Mouse (Mus musculus) kidney, embryonic 15.5 days (tissue): ENCODE measurements at regions not wholly inside any gene's neighbourhood (a gene's known extent, or its start where the extent isn't known, plus 50 kb on each side); places are given as distances from the start of the nearest gene placed in this dataset.

ENCODE experiments used
- ATAC-seq: fragments of 200-750 bp; cut with Nextera tagmentation; replicated peaks from 2 replicates; pipeline ENCODE4 v1.8.0; 2017; ENCODE audit warnings: moderate TSS enrichment; ENCODE audit not compliant: low FRiP score
- H3K27ac ChIP-seq: fragments of 300-500 bp; sonication (generic); 2 replicates; pipeline ENCODE4 v1.5.1; 2015; ENCODE audit warnings: mild to moderate bottlenecking, inconsistent platforms
- H3K27me3 ChIP-seq: fragments of 300-500 bp; sonication (generic); 2 replicates; pipeline ENCODE4 v1.6.1; 2015; ENCODE audit warnings: inconsistent platforms
- H3K36me3 ChIP-seq: fragments of 300-500 bp; sonication (generic); 2 replicates; pipeline ENCODE4 v1.6.1; 2015; ENCODE audit warnings: inconsistent platforms
- H3K4me1 ChIP-seq: fragments of 300-500 bp; sonication (generic); 2 replicates; pipeline ENCODE4 v1.6.1; 2015; ENCODE audit warnings: inconsistent platforms
- H3K4me2 ChIP-seq: fragments of 300-500 bp; sonication (generic); 2 replicates; pipeline ENCODE4 v1.6.1; 2015; ENCODE audit warnings: moderate library complexity, mild to moderate bottlenecking, inconsistent platforms
- H3K4me3 ChIP-seq: fragments of 300-500 bp; sonication (generic); replicated peaks from 2 replicates; pipeline ENCODE4 v1.5.1; 2015; ENCODE audit warnings: mild to moderate bottlenecking, inconsistent platforms
- H3K9ac ChIP-seq: fragments of 300-500 bp; sonication (generic); 2 replicates; pipeline ENCODE4 v1.6.1; 2015; ENCODE audit warnings: mild to moderate bottlenecking, inconsistent platforms
- H3K9me3 ChIP-seq: fragments of 300-500 bp; sonication (generic); replicated peaks from 2 replicates; pipeline ENCODE4 v1.6.1; 2016; ENCODE audit warnings: inconsistent platforms
- WGBS: fragments of 180-500 bp; shearing (Covaris S2); methylation state at CpG from one replicate; pipeline ENCODE4 v1.1.7; 2015; ENCODE audit warnings: mixed read lengths; 5-methylcytosine and 5-hydroxymethylcytosine counted together

DNA sequence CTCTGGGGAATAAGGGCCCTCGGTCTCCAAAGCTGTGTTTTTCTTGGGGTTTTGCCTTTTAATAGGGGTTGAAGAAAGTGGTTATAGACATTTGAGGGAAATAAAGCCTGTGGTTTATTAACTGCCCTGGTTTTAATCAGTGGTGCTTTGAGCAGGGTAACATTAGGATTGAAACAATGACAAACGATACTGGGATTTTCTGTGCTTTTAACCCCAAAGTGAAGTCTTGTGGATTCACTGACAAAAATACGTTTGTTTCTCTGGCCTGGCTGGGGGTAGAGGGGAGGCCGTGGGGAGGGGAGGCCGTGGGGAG lies 157.0 kb downstream of the Gas1 start:
- 26% methylated on average over 5 of the region's 5 CpGs for WGBS
- no peak for ATAC-seq
- peak overlapping the region; percentile 58; the same call in 1 of the 2 replicates for H3K27ac ChIP-seq
- no peaks in the 10 kb centered on the region for H3K9me3 ChIP-seq
- H3K9ac ChIP-seq: no peak overlapping the region
- H3K36me3 ChIP-seq: no peaks in the 10 kb centered on the region
- no peak overlapping the region for H3K4me2 ChIP-seq
- H3K4me1 ChIP-seq: peaks cover 18% of the 10 kb centered on the region
- no peaks in the 10 kb centered on the region for H3K27me3 ChIP-seq
- no peak overlapping the region for H3K4me3 ChIP-seq

DNA sequence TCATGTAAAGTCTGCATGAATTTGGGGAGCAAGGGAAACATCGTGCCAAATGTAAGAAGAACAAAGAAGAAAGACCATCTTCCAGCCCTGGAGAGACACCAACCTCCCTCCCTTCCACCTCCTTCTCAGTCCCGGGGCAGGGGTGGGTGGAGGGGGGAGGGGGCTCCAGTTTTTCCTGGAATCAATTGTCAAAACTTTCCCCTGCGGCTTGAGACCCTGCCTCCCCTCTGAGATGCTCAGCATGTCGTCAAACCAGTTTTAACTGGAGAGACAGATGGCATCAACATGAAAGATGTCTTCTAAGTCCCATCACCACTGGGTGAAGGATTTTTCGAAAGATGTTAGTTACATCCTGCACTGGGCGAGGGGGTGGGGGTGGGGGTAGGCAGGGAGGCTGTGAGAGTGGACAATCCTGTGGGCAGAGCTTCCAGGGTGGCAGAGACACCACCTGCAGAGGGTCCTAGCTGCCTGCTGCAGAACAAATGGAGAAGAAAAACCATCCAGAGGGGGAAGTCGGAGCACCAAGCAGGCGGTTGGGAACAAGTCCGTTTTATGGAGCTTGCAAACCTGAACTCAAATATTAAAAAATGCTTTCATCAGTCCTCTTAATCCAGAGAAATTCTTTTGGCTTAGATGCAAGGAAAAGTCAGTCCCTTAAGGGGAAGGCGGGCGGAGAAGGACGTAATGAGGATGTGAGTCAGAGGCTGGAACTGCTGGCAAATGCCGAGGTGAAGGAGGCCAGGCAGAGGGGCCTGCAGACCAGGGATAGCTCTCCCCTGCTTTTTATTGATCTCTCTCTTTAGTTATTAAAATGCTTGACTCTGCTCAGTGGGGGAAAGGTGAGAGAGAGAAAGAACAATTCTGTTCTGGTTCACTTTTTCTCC lies 157.6 kb downstream of the Gas1 start:
- Histone ChIP-seq H3K36me3 (no peaks in the 10 kb centered on the region), H3K9ac (no peak overlapping the region), H3K27me3 (no peaks in the 10 kb centered on the region), H3K4me1 (peaks cover 18% of the 10 kb centered on the region), H3K27ac (peak overlapping the region; percentile 58; the same call in 1 of the 2 replicates), H3K9me3 (no peaks in the 10 kb centered on the region), H3K4me2 (no peak overlapping the region), H3K4me3 (no peak overlapping the region)
- WGBS: 19% methylated on average over 13 of the region's 13 CpGs
- ATAC-seq: no peak

DNA sequence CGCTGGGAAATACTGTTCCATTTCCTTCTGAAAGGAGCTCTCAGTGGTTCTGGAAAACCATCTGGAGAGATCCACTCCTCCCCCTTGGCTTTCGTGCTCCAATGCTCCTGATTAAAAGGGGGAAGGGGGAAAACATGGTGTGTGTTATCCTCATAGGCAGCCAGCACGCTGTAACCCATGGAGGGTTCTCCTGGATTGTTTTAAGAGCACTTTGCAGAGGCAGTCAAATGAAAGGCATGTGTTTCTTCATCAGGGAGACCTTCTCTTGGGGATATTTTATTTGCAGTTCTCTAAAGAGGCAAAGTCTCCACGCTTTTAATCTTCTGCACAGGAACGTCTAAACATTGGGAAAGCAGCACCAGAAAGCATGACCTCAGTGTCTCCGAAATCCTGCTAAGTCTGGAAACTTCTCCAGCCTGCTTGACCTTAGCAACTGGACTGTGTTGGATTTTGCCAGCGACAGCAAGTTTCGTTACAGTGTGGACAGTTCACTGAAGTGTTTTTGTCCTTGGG lies 161.3 kb downstream of the Gas1 start:
- H3K4me3 ChIP-seq: no peak overlapping the region
- peaks cover 18% of the 10 kb centered on the region for H3K4me1 ChIP-seq
- peak overlapping the region; percentile 0; the same call in 1 of the 2 replicates for H3K27ac ChIP-seq
- no peaks in the 10 kb centered on the region for H3K27me3 ChIP-seq
- 49% methylated on average over 8 of the region's 8 CpGs for WGBS
- no peak overlapping the region for H3K4me2 ChIP-seq
- H3K36me3 ChIP-seq: no peaks in the 10 kb centered on the region
- no peaks in the 10 kb centered on the region for H3K9me3 ChIP-seq
- no peak overlapping the region for H3K9ac ChIP-seq
- no peak for ATAC-seq

DNA sequence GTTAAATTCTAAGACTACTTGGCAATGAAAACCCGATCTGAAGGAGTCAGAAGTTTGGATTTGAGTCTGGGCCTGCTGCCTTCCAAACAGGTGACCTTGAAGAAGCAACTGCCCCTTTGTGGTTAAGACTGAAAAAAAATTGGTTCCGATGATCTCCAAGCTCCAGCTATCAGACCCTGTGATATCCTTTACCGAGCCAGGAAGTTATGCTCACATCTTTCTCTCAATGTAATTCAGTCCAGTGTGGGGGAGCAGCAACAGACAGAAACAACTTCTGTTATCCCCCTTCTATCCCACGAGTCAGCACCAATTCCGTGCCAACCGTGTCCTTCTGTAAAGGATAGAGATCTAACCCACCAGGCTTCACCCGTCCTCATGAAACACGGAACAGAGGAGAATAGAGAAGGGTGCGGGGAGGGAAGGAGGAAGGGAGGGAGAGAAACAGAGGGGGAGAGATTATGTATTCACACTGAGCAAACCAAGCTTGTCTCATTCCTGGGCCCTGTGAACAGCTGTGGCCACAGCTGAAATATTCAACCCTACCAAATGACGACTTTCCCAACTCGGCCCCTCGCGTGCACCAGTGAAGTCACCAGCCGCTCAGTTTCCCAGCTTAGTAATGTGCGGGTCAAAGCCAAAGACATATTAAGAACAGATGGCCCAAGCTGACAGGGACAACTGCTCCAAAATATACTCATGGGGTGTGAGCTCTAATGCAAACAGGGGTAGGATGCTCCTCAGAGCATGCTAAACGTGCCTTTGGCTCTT lies 164.9 kb downstream of the Gas1 start:
- Histone ChIP-seq H3K4me1 (peaks cover 21% of the 10 kb centered on the region), H3K9ac (no peak overlapping the region), H3K4me2 (no peak overlapping the region), H3K27me3 (no peaks in the 10 kb centered on the region), H3K9me3 (no peaks in the 10 kb centered on the region), H3K36me3 (no peaks in the 10 kb centered on the region), H3K27ac (no peak overlapping the region), H3K4me3 (no peak overlapping the region)
- 0 out of 2 replicates have a peak, but pooled peaks have one; percentile 53 for ATAC-seq
- 77% methylated on average over 16 of the region's 16 CpGs for WGBS

DNA sequence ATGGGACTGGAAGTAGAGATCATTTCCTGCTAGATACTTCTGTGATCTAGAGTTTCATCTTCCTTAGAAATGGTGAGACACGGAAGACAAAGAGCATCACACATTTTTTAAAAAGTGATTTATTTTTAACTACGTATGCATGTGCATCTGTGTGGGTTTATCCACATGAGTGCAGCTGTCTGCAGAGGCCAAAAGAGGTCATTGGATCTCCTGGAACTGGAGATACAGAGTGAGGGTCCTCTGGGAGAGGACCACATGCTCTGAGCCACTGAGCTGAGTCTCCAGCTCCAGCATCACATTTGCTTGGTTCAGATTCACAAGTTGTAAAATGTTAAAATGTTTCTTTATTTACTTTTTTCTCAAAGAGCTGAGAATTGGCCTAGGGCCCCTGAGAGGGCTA lies 166.1 kb downstream of the Gas1 start:
- Histone ChIP-seq H3K4me2 (no peak overlapping the region), H3K36me3 (no peaks in the 10 kb centered on the region), H3K4me1 (peaks cover 20% of the 10 kb centered on the region), H3K4me3 (no peak overlapping the region), H3K27ac (no peak overlapping the region), H3K9ac (no peak overlapping the region), H3K9me3 (no peaks in the 10 kb centered on the region), H3K27me3 (no peaks in the 10 kb centered on the region)
- ATAC-seq: no peak
- 70% methylated on average over 2 of the region's 2 CpGs for WGBS

DNA sequence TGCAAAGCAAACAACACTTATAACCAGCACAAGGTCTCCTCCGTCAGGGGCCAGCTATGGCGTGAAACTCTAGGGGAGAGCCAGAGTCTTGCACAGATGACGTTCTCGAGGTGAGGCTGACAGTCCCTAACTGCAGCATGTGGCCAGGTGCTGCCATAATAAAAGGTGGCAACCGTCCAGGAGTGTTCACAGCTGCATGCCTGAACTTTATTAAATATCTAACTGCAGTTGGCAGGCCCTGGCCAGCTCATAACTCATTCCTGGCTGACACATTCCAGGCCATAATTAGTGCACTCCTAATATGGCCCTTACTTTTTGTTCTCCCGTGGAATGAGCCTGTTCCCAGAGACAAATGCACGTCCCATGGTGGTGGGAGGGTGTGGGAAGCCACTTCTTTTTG lies 169.6 kb downstream of the Gas1 start:
- H3K27ac ChIP-seq: 0 out of 2 replicates have a peak overlapping the region, but pooled peaks have one; percentile 22
- no peaks in the 10 kb centered on the region for H3K27me3 ChIP-seq
- WGBS: 19% methylated on average over 7 of the region's 7 CpGs
- ATAC-seq: peak; percentile 54; the same call in 1 of the 2 replicates
- peaks cover 11% of the 10 kb centered on the region for H3K4me1 ChIP-seq
- H3K36me3 ChIP-seq: no peaks in the 10 kb centered on the region
- H3K4me3 ChIP-seq: no peak overlapping the region
- no peaks in the 10 kb centered on the region for H3K9me3 ChIP-seq
- no peak overlapping the region for H3K4me2 ChIP-seq
- H3K9ac ChIP-seq: no peak overlapping the region

DNA sequence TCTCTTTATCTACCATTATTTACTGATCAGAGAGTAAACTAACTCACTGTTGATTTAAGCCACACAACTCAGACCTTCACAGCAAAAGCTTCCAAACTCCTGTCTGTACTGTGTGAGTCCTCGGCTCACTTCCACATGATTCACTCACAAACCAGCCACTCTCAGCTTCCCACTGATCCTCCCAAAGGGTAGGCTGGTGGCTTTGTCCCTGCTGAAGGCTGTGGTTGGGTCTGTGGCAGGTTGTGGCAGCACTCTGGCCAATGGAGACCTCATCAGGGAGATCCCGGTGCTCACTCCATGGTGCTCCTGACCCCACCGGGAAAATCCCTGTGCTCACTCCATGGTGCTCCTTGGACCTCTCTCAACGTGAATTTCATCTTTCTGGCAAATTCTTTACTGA lies 170.1 kb downstream of the Gas1 start:
- no peak overlapping the region for H3K9ac ChIP-seq
- no peaks in the 10 kb centered on the region for H3K27me3 ChIP-seq
- no peak overlapping the region for H3K4me2 ChIP-seq
- H3K4me3 ChIP-seq: no peak overlapping the region
- ATAC-seq: no peak
- H3K27ac ChIP-seq: no peak overlapping the region
- H3K9me3 ChIP-seq: no peaks in the 10 kb centered on the region
- peaks cover 11% of the 10 kb centered on the region for H3K4me1 ChIP-seq
- H3K36me3 ChIP-seq: no peaks in the 10 kb centered on the region
- 75% methylated on average over 4 of the region's 4 CpGs for WGBS

DNA sequence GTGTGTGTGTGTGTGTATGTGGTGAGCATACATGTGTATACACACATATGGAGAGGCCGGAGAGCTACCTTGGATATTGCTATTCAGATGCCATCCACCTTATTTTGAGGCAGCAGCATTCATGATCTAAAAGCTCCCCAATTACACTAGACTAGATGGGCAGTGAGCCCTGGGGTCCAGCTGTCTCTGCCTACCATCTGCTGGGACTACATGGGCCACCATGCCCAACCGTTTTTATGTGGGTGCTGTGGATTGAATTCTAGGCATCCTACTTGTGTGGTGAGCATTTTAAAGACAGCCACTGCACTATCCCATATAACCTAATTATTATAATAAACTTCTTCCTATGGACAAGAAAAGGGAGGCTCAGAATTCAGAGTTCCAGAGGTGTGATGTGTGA lies 172.6 kb downstream of the Gas1 start:
- H3K27ac ChIP-seq: no peak overlapping the region
- no peak overlapping the region for H3K9ac ChIP-seq
- H3K27me3 ChIP-seq: no peaks in the 10 kb centered on the region
- H3K4me2 ChIP-seq: no peak overlapping the region
- peaks cover 11% of the 10 kb centered on the region for H3K4me1 ChIP-seq
- WGBS: 88% methylated on average over 2 of the region's 2 CpGs
- H3K36me3 ChIP-seq: no peaks in the 10 kb centered on the region
- H3K9me3 ChIP-seq: no peaks in the 10 kb centered on the region
- no peak for ATAC-seq
- no peak overlapping the region for H3K4me3 ChIP-seq

DNA sequence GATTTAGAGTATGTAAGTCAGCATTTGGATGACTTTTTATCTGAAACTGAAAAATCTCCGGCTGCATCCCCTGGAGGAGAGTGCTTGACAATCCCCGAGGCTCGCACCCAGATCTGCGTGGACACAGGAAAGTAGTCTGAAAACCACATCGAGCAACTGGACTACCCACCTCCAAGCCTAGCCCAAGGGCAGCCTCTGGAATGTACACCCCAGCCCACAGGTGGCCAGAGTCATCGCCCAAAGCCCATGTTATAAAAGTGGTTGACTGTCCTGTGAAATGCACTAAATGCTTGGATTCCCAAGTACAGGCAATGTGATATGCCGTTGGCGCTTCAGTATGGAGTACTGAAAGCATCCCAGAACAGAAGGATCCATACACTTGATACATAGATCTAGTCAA lies 175.1 kb downstream of the Gas1 start:
- no peaks in the 10 kb centered on the region for H3K9me3 ChIP-seq
- ATAC-seq: no peak
- H3K9ac ChIP-seq: no peak overlapping the region
- H3K4me2 ChIP-seq: no peak overlapping the region
- H3K27me3 ChIP-seq: no peaks in the 10 kb centered on the region
- H3K36me3 ChIP-seq: no peaks in the 10 kb centered on the region
- no peak overlapping the region for H3K27ac ChIP-seq
- H3K4me1 ChIP-seq: no peaks in the 10 kb centered on the region
- WGBS: 89% methylated on average over 8 of the region's 8 CpGs
- no peak overlapping the region for H3K4me3 ChIP-seq

DNA sequence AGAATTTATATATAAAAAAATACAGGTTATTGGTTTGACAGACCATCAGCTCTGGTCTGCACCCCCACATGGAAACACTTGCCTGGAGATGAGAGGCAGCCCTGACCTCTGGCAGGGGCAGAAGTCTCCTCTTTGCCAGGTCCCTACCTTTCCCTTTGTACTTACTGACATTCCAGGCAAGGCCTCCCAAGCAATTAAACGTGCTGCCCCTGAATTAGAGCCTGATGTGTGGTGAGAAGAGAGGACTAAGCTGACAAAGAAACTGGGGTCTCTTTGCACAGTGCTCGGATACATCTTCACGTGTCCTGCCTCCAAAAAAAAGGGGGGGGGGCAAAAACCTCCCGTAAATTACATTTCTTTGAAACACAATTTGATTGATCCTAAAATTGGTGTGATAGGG lies 175.5 kb downstream of the Gas1 start:
- H3K9me3 ChIP-seq: no peaks in the 10 kb centered on the region
- H3K4me2 ChIP-seq: no peak overlapping the region
- WGBS: 63% methylated on average over 4 of the region's 4 CpGs
- H3K27me3 ChIP-seq: no peaks in the 10 kb centered on the region
- no peak overlapping the region for H3K4me3 ChIP-seq
- H3K36me3 ChIP-seq: no peaks in the 10 kb centered on the region
- H3K27ac ChIP-seq: no peak overlapping the region
- ATAC-seq: no peak
- peaks cover 1% of the 10 kb centered on the region; the same call in 1 of the 2 replicates for H3K4me1 ChIP-seq
- no peak overlapping the region for H3K9ac ChIP-seq

DNA sequence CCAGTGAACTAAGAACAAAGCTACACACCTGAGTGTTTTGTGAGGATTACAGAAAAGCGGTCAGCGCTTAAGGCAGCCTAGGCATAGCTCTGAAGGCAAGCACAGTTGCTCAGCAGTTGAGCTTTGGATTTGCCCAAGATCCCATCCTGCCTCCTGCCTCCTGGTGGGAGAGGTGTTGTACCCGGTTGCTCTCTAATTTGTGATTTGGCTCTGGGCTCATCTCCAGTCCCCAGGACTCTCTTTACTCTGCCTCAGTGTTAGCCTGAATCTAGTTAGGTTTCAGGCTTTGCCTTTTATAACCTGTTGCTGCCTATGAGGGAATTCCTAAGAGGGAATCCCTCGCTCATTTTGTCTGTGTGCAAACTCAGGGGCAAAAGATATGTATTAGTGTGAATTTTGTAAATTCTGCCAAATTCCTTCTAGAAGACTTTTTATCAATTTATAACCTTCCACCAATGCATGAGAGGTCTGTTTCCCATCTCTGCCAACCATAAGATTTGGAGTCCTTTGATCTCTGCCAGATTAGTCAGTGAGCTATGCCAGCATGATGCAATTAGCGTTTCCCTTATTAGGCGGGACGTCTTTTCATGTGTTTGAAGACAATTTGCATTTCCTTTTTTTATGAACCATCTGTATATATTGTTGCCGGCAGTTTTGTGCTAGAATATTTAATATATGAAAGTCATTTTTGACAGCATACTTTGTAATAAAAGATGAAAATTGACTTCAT lies 176.4 kb downstream of the Gas1 start:
- Histone ChIP-seq H3K9ac (no peak overlapping the region), H3K4me2 (no peak overlapping the region), H3K27me3 (no peaks in the 10 kb centered on the region), H3K36me3 (no peaks in the 10 kb centered on the region), H3K4me3 (no peak overlapping the region), H3K27ac (no peak overlapping the region), H3K4me1 (peaks cover 10% of the 10 kb centered on the region), H3K9me3 (no peaks in the 10 kb centered on the region)
- ATAC-seq: no peak
- WGBS: 64% methylated on average over 8 of the region's 8 CpGs

DNA sequence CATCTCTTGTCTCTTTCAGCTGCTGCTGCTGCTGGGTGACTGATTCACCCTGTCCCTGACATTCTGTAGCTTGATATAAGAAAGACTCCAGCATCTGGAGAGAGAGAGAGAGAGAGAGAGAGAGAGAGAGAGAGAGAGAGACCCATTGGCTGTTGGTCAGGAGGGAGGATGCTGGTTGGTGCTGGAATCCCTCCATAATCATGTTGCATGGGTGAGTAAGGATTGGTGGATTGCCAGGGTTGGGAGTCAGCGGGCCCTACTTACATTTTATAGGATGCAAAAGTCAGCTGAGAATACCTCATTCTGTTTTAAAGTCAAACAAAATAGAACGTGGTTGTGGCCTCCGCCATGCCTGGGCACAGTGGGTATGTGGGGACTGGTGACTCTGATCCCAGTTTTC lies 174.5 kb upstream of the Tut7 start:
- H3K36me3 ChIP-seq: no peaks in the 10 kb centered on the region
- H3K4me2 ChIP-seq: no peak overlapping the region
- no peak overlapping the region for H3K27ac ChIP-seq
- ATAC-seq: no peak
- H3K4me1 ChIP-seq: peaks cover 15% of the 10 kb centered on the region
- H3K9ac ChIP-seq: no peak overlapping the region
- no peaks in the 10 kb centered on the region for H3K9me3 ChIP-seq
- H3K4me3 ChIP-seq: no peak overlapping the region
- WGBS: 89% methylated on average over 3 of the region's 3 CpGs
- no peaks in the 10 kb centered on the region for H3K27me3 ChIP-seq
